Mouse (Mus musculus): Measurements from ENCODE around the gene Uvssa. TPM values are rescaled to one million over a fixed set of nuclear protein-coding genes. Genes with fewer than 3 reads are reported as not detected.

The Uvssa gene
- polyA plus RNA-seq, 1 experiment from 2014 or later: 7.0 TPM

Other genes with a start within 250 kb of the Uvssa start
- 2.6 and 3.6 TPM in 2 replicates for gene Spon2, start 160.1 kb upstream of the Uvssa start, polyA plus RNA-seq (2016; fragmentation: Nextera tagmentation; extraction: Ambion mirVana)
- gene Ctbp1, start 103.6 kb upstream of the Uvssa start, polyA plus RNA-seq (2016; fragmentation: Nextera tagmentation; extraction: Ambion mirVana): 454 and 466 TPM in 2 replicates
- 151 and 157 TPM in 2 replicates for gene Maea, start 43.0 kb upstream of the Uvssa start, polyA plus RNA-seq (2016; fragmentation: Nextera tagmentation; extraction: Ambion mirVana)
- gene Nkx1-1, start 55.4 kb downstream of the Uvssa start, polyA plus RNA-seq (2016; fragmentation: Nextera tagmentation; extraction: Ambion mirVana): not detected in 2 replicates